Mouse (Mus musculus) c-Kit-negative CD71-positive TER-119-positive erythroid progenitor cells, embryonic 14.5 days (primary cell): ENCODE measurements around the gene Ifna1.

Experiments
- DNase-seq: peaks from one replicate; pipeline ENCODE4 v3.0.0-alpha.2; 2013; ENCODE audit warnings: low read depth, low spot score

The Ifna1 gene

GRCm38 (mm10) chr4:88872691-88873090 lies 22.8 kb downstream of the Ifna1 start:
- no peak for DNase-seq

- DNase-seq, result no peak
These were observed 25.7 kb downstream of the Ifna1 start for GRCm38 (mm10) chr4:88875435-88876095.

- DNase-seq, result no peak
These were observed 26.6 kb downstream of the Ifna1 start for GRCm38 (mm10) chr4:88876520-88876919.

GRCm38 (mm10) chr4:88878246-88878645 lies 28.4 kb downstream of the Ifna1 start:
- DNase-seq, result no peak

GRCm38 (mm10) chr4:88878772-88879171 lies 28.9 kb downstream of the Ifna1 start:
- DNase-seq, result no peak

GRCm38 (mm10) chr4:88880101-88880500 lies 30.2 kb downstream of the Ifna1 start, which contains the start of gene Ifne:
Ifne (minus strand) TSS chr4:88880201.
- no peak for DNase-seq

GRCm38 (mm10) chr4:88888236-88888635 lies 38.3 kb downstream of the Ifna1 start:
- DNase-seq, result no peak

GRCm38 (mm10) chr4:88893201-88893754 lies 43.4 kb downstream of the Ifna1 start:
- DNase-seq, result no peak
